Mouse (Mus musculus) kidney, embryonic 14.5 days (tissue): ENCODE results near the gene Sox6. TPM values are rescaled to one million over a fixed set of nuclear protein-coding genes. Genes with fewer than 3 reads are reported as not detected.

ENCODE experiments used
- ATAC-seq: fragments of 200-750 bp; cut with Nextera tagmentation; 2 replicates; pipeline ENCODE4 v1.8.0; 2017; ENCODE audit warnings: moderate number of reproducible peaks, mild to moderate bottlenecking, moderate TSS enrichment, moderate library complexity; ENCODE audit not compliant: low FRiP score, low TSS enrichment
- H3K27ac ChIP-seq: fragments of 300-500 bp; sonication (generic); 2 replicates; pipeline ENCODE4 v1.5.1; 2014; ENCODE audit warnings: low read depth, mild to moderate bottlenecking, low read length, moderate library complexity, mixed read lengths
- H3K27me3 ChIP-seq: fragments of 300-500 bp; sonication (generic); 2 replicates; pipeline ENCODE4 v1.6.1; 2014; ENCODE audit warnings: mild to moderate bottlenecking, low read length; ENCODE audit not compliant: control insufficient read depth, insufficient read depth
- H3K36me3 ChIP-seq: fragments of 300-500 bp; sonication (generic); 2 replicates; pipeline ENCODE4 v1.6.1; 2014; ENCODE audit warnings: low read length, mixed read lengths; ENCODE audit not compliant: control insufficient read depth, insufficient read depth
- H3K4me1 ChIP-seq: fragments of 300-500 bp; sonication (generic); 2 replicates; pipeline ENCODE4 v1.6.1; 2014; ENCODE audit warnings: low read length, mixed read lengths; ENCODE audit not compliant: control insufficient read depth, insufficient read depth
- H3K4me2 ChIP-seq: fragments of 300-500 bp; sonication (generic); replicated peaks from 2 replicates; pipeline ENCODE4 v1.6.1; 2014; ENCODE audit warnings: low read depth, mild to moderate bottlenecking, low read length
- H3K4me3 ChIP-seq: fragments of 300-500 bp; sonication (generic); 2 replicates; pipeline ENCODE4 v1.5.1; 2014; ENCODE audit warnings: mild to moderate bottlenecking, low read length
- H3K9ac ChIP-seq: fragments of 300-500 bp; sonication (generic); 2 replicates; pipeline ENCODE4 v1.6.1; 2014; ENCODE audit warnings: low read depth, mild to moderate bottlenecking, low read length, moderate library complexity
- H3K9me3 ChIP-seq: fragments of 300-500 bp; sonication (generic); 2 replicates; pipeline ENCODE4 v1.6.1; 2016; ENCODE audit warnings: low read length; ENCODE audit not compliant: control insufficient read depth
- WGBS: fragments of 180-500 bp; shearing (Covaris S2); extraction: QIAGEN DNeasy Blood & Tissue Kit; methylation state at CpG from one replicate; pipeline ENCODE4 v1.1.7; 2014; 5-methylcytosine and 5-hydroxymethylcytosine counted together
- polyA plus RNA-seq: library from polyadenylated mRNA; unstranded; fragments of >200 nt; fragmentation: Nextera tagmentation; extraction: Ambion mirVana; gene quantifications from 2 replicates; pipeline ENCODE4 v1.2.1, GENCODE M21; 2014

Gene Sox6
- polyA plus RNA-seq, 1 experiment from 2014 or later = 15.1 TPM

GRCm38 (mm10) chr7:115545585-115546374 lies 492.8 kb downstream of the Sox6 start:
- H3K27me3 ChIP-seq = no peaks in the 10 kb centered on the region
- no peak overlapping the region for H3K4me3 ChIP-seq
- no peaks in the 10 kb centered on the region for H3K9me3 ChIP-seq
- H3K4me1 ChIP-seq = no peaks in the 10 kb centered on the region
- no peak overlapping the region for H3K4me2 ChIP-seq
- no peak for ATAC-seq
- H3K9ac ChIP-seq = no peak overlapping the region
- 88% methylated on average over 4 of the region's 4 CpGs for WGBS
- no peak overlapping the region for H3K27ac ChIP-seq
- no peaks in the 10 kb centered on the region for H3K36me3 ChIP-seq

- H3K4me2 ChIP-seq = no peak overlapping the region
- H3K4me1 ChIP-seq = no peaks in the 10 kb centered on the region
- no peak for ATAC-seq
- H3K9me3 ChIP-seq = no peaks in the 10 kb centered on the region
- 86% methylated on average over 4 of the region's 4 CpGs for WGBS
- H3K4me3 ChIP-seq = no peak overlapping the region
- no peak overlapping the region for H3K27ac ChIP-seq
- H3K36me3 ChIP-seq = no peaks in the 10 kb centered on the region
- no peak overlapping the region for H3K9ac ChIP-seq
- H3K27me3 ChIP-seq = no peaks in the 10 kb centered on the region
Measured at GRCm38 (mm10) chr7:115543596-115543995, 495.0 kb downstream of the Sox6 start.

- H3K9ac ChIP-seq = no peak overlapping the region
- H3K9me3 ChIP-seq = no peaks in the 10 kb centered on the region
- 14% methylated on average over 2 of the region's 2 CpGs for WGBS
- no peak overlapping the region for H3K27ac ChIP-seq
- no peak overlapping the region for H3K4me2 ChIP-seq
- H3K4me1 ChIP-seq = no peaks in the 10 kb centered on the region
- H3K27me3 ChIP-seq = no peaks in the 10 kb centered on the region
- H3K36me3 ChIP-seq = no peaks in the 10 kb centered on the region
- H3K4me3 ChIP-seq = no peak overlapping the region
- ATAC-seq = peak; percentile 69; the same call in 1 of the 2 replicates
Measured at GRCm38 (mm10) chr7:115540261-115540660, 498.3 kb downstream of the Sox6 start.

GRCm38 (mm10) chr7:115539003-115539402 lies 499.6 kb downstream of the Sox6 start:
- no peaks in the 10 kb centered on the region for H3K27me3 ChIP-seq
- H3K9ac ChIP-seq = no peak overlapping the region
- H3K4me3 ChIP-seq = no peak overlapping the region
- no peak overlapping the region for H3K4me2 ChIP-seq
- H3K4me1 ChIP-seq = no peaks in the 10 kb centered on the region
- ATAC-seq = no peak
- H3K9me3 ChIP-seq = no peaks in the 10 kb centered on the region
- no peak overlapping the region for H3K27ac ChIP-seq
- WGBS = 69% methylated on average over 9 of the region's 9 CpGs
- H3K36me3 ChIP-seq = no peaks in the 10 kb centered on the region

GRCm38 (mm10) chr7:115537636-115538035 lies 501.0 kb downstream of the Sox6 start:
- Histone ChIP-seq H3K4me1 (no peaks in the 10 kb centered on the region), H3K9me3 (no peaks in the 10 kb centered on the region), H3K27me3 (no peaks in the 10 kb centered on the region), H3K36me3 (no peaks in the 10 kb centered on the region), H3K9ac (no peak overlapping the region), H3K4me2 (no peak overlapping the region), H3K4me3 (no peak overlapping the region), H3K27ac (no peak overlapping the region)
- WGBS = 89% methylated on average over 3 of the region's 3 CpGs
- ATAC-seq = no peak

- H3K27ac ChIP-seq = no peak overlapping the region
- no peaks in the 10 kb centered on the region for H3K4me1 ChIP-seq
- no peaks in the 10 kb centered on the region for H3K27me3 ChIP-seq
- H3K9me3 ChIP-seq = no peaks in the 10 kb centered on the region
- ATAC-seq = no peak
- no peak overlapping the region for H3K9ac ChIP-seq
- no peak overlapping the region for H3K4me2 ChIP-seq
- H3K4me3 ChIP-seq = no peak overlapping the region
- 70% methylated on average over 3 of the region's 3 CpGs for WGBS
- H3K36me3 ChIP-seq = no peaks in the 10 kb centered on the region
Measured at GRCm38 (mm10) chr7:115536521-115536920, 502.1 kb downstream of the Sox6 start.

GRCm38 (mm10) chr7:115531875-115532274 lies 506.7 kb downstream of the Sox6 start:
- no peak overlapping the region for H3K9ac ChIP-seq
- H3K4me3 ChIP-seq = no peak overlapping the region
- no peaks in the 10 kb centered on the region for H3K4me1 ChIP-seq
- H3K27me3 ChIP-seq = no peaks in the 10 kb centered on the region
- 59% methylated on average over 1 of the region's 1 CpGs for WGBS
- no peaks in the 10 kb centered on the region for H3K9me3 ChIP-seq
- H3K36me3 ChIP-seq = no peaks in the 10 kb centered on the region
- no peak overlapping the region for H3K4me2 ChIP-seq
- ATAC-seq = no peak
- no peak overlapping the region for H3K27ac ChIP-seq

- Histone ChIP-seq H3K9ac (no peak overlapping the region), H3K4me2 (no peak overlapping the region), H3K4me1 (no peaks in the 10 kb centered on the region), H3K9me3 (no peaks in the 10 kb centered on the region), H3K36me3 (no peaks in the 10 kb centered on the region), H3K4me3 (no peak overlapping the region), H3K27me3 (no peaks in the 10 kb centered on the region), H3K27ac (no peak overlapping the region)
- WGBS = 65% methylated on average over 2 of the region's 2 CpGs
- ATAC-seq = no peak
Measured at GRCm38 (mm10) chr7:115531217-115531616, 507.4 kb downstream of the Sox6 start.

GRCm38 (mm10) chr7:115517701-115518100 lies 520.9 kb downstream of the Sox6 start:
- WGBS = 88% methylated on average over 1 of the region's 1 CpGs
- no peaks in the 10 kb centered on the region for H3K36me3 ChIP-seq
- H3K27ac ChIP-seq = no peak overlapping the region
- H3K9me3 ChIP-seq = no peaks in the 10 kb centered on the region
- H3K4me3 ChIP-seq = no peak overlapping the region
- no peak for ATAC-seq
- no peaks in the 10 kb centered on the region for H3K27me3 ChIP-seq
- H3K4me2 ChIP-seq = no peak overlapping the region
- no peaks in the 10 kb centered on the region for H3K4me1 ChIP-seq
- no peak overlapping the region for H3K9ac ChIP-seq
